Mouse (Mus musculus) heart, postnatal 0 days (tissue): ENCODE results near the gene Rpl9-ps1.

Source experiments
- CTCF ChIP-seq: IDR thresholded peaks from 2 replicates; pipeline ENCODE4 v1.5.1; 2016; ENCODE audit warnings: antibody characterized with exemption, control low read depth, low read depth
- EP300 ChIP-seq: IDR thresholded peaks from 2 replicates; pipeline ENCODE4 v1.6.1; 2016; ENCODE audit warnings: antibody characterized with exemption, low read depth

DNA sequence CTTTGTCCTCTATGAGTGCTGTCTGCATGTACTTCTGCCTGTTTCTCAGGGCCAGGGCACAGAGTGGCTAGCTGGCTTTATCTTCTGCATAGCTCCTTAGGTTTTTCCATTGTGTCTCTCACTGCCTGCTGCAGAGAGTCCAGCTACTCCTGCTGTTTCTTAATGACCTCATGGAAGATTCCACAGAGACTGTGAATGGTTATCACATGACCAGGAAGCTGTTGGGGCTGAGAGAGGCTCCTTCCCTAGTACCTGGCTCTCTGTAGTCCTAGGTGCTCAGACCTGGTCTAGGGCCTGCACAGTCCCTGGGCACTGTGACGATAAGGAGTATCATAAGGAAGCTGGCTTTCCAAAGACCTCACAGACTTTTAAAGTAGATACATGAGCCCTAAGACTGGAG is 14.8 kb downstream of the Rpl9-ps1 start:
- TF ChIP-seq CTCF (no peak), EP300 (no peak)
